Mouse (Mus musculus): ENCODE results near the gene Pappa.

- TF ChIP-seq CTCF (IDR thresholded peaks at IDR 0.05; ENCODE audit: control insufficient read depth, insufficient read depth, insufficient replicate concordance, low read depth, low read length) (no peak), POLR2A (IDR thresholded peaks at IDR 0.05; ENCODE audit: control insufficient read depth, low read depth, low read length) (no peak)
Measured at GRCm38 (mm10) chr4:65146936-65147335, 23.0 kb downstream of the Pappa start.
